Mouse (Mus musculus) CH12.LX (cell line): ENCODE measurements around the gene Lrig1.

Experiments
- CTCF ChIP-seq, 2 experiments: IDR thresholded peaks in 1 of 2; conservative IDR thresholded peaks in 1 of 2; 2 replicates each; pipeline ENCODE4 v1.5.1; 2011 to 2012; ENCODE audit warnings: low read depth in 2 of 2, low read length in 2 of 2, improper control_type of control experiment in 1 of 2, inconsistent platforms in 1 of 2, mild to moderate bottlenecking in 1 of 2, moderate library complexity in 1 of 2
- EP300 ChIP-seq: IDR thresholded peaks from 2 replicates; pipeline ENCODE4 v1.6.1; 2011; ENCODE audit warnings: low read length, improper control_type of control experiment
- MEF2A ChIP-seq: IDR thresholded peaks from 2 replicates; pipeline ENCODE4 v1.6.1; 2014; ENCODE audit warnings: low read depth, mild to moderate bottlenecking, inconsistent platforms, low read length, improper control_type of control experiment, borderline replicate concordance
- USF2 ChIP-seq: conservative IDR thresholded peaks from 2 replicates; pipeline ENCODE4 v1.6.1; 2011; ENCODE audit warnings: low read depth, low read length, improper control_type of control experiment
- ZNF384 ChIP-seq: IDR thresholded peaks from 2 replicates; pipeline ENCODE4 v1.6.1; 2012; ENCODE audit warnings: low read depth, low read length, improper control_type of control experiment, inconsistent platforms

DNA sequence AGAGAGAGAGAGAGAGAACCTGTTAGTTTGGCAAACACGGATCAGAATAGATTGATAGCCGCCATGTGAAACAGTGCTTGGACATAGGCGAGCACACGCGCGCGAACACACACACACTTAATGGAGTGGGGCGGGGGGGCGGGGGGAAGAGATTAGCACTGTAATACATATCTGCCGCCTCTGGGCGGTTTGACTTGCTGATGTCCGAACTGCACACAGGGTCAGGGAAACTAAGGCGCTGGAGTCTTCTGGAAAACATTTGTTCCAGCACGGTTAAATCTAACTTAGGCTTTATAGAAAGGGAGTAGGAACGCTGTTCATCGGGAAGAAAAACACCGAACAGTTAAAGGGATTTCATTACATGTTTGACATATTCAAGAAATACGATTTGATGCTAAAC is 1.1 kb upstream of the Lrig1 start:
- TF ChIP-seq CTCF (conservative IDR thresholded peaks at IDR 0.05 in 1 of 2, IDR thresholded peaks at IDR 0.05 in 1 of 2; ENCODE audit: low read depth in 2 of 2, low read length in 2 of 2): no peak
- no peak for TF ChIP-seq USF2
- TF ChIP-seq ZNF384: no peak
- TF ChIP-seq EP300: no peak
- no peak for TF ChIP-seq MEF2A
